Mouse (Mus musculus) adrenal gland, postnatal 10 days (tissue): ENCODE data around the gene Hoxb7. TPM values are rescaled to one million over a fixed set of nuclear protein-coding genes. Genes with fewer than 3 reads are reported as not detected.

ENCODE experiments used
- DNase-seq: peaks from one replicate; pipeline ENCODE4 v3.0.0; 2021; ENCODE audit warnings: mixed read lengths
- total RNA-seq, 2 experiments: library from RNA; stranded (reverse); gene quantifications; 2 replicates each; pipeline ENCODE4 v1.2.3; 2021

The Hoxb7 gene
- total RNA-seq, 2 experiments from 2014 or later = 27.3 to 27.7 TPM

DNA sequence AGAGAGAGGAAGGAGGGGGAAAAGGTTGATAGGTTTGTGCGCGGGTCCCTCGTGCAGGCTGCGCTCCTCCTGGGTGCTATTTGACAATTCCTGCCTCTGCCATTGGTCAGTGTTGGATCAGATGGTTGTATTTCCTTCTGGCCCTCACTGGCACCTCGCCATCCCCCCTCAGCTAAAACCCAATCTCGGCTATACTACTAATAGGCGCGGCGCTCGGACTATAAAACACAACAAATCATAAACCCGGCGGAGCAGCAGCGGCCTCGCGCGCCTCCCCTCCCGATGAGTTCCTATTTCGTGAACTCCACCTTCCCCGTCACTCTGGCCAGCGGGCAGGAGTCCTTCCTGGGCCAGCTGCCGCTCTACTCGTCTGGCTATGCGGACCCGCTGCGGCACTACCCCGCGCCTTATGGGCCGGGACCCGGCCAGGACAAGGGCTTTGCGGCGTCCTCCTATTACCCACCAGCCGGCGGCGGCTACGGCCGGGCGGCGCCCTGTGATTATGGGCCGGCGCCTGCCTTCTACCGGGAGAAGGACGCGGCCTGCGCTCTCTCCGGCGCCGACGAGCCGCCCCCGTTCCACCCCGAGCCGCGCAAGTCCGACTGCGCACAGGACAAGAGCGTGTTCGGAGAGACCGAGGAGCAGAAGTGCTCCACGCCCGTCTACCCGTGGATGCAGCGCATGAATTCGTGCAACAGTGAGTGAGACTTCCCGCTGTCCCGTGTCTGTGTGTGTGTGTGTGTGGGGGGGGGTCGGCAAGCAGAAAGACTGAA, 12.7 kb downstream of the Hoxb7 start:
- DNase-seq = peak; percentile 87

DNA sequence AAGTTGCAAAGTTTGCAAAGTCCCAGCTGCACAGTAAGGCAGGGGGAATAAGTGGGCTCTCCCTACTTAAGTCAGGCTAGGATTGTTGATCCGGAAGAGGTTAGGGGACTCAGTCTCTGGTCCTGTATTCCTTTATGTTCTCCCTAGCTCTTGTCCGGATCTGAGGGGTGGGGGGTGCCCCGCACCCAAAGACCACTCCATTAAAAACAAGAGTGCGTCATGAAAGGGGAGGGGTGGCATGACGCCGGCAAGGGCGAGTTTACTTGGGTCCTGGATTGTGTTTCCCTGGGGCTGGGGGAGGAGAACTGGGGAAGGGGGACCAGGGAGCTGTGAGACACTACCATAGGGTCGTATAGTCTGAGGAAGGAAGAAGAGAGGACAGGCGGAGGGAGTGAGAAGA, 13.4 kb downstream of the Hoxb7 start:
- no peak for DNase-seq

- DNase-seq = no peak
These were observed 14.1 kb downstream of the Hoxb7 start for GRCm38 (mm10) chr11:96300354-96301063.

DNA sequence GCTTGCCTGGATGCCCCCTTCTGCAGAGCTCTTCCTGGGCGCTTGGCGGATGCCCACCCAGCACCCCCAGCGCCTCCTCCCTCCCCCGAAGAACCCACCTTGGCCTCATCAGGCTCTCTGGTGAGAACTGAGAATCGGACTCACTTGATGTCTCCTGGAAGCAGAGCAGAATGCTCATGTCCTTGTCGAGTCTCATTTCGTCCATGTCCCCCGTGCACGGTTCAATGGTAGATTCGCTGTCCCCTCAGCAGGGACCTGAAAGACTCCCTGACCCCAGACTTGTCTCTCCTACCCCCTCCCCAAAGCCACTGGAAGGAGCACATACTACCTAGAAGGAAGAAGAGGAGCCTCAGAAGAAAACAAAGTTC, 14.6 kb downstream of the Hoxb7 start:
- DNase-seq = no peak

DNA sequence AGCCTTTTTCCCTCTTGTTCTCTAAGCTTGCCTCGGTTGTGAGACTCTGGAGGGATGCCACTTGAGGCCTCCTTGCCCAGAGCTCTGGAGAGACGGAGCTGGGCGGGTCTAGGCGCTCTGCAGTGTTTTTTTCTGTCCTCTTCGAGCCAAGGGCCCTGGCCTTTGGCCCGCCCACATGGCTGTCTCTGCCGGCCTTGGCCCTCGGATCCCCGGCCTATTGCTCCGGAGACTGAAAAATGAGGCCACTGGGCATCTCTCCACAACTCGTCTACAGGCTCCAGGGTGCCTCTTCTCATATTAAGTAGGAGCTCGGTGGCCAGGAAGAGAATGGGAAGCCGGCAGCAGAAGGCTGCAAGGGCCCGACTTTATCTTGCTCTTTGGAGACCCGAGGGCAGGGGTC, 15.4 kb downstream of the Hoxb7 start:
- DNase-seq = peak; percentile 91

GRCm38 (mm10) chr11:96302381-96303150, 16.1 kb downstream of the Hoxb7 start:
- no peak for DNase-seq

- peak; percentile 94 for DNase-seq
These were observed 17.0 kb downstream of the Hoxb7 start, which contains the start of gene Hoxb5 for GRCm38 (mm10) chr11:96303151-96304099. Hoxb5 (plus strand) TSS chr11:96303336.

DNA sequence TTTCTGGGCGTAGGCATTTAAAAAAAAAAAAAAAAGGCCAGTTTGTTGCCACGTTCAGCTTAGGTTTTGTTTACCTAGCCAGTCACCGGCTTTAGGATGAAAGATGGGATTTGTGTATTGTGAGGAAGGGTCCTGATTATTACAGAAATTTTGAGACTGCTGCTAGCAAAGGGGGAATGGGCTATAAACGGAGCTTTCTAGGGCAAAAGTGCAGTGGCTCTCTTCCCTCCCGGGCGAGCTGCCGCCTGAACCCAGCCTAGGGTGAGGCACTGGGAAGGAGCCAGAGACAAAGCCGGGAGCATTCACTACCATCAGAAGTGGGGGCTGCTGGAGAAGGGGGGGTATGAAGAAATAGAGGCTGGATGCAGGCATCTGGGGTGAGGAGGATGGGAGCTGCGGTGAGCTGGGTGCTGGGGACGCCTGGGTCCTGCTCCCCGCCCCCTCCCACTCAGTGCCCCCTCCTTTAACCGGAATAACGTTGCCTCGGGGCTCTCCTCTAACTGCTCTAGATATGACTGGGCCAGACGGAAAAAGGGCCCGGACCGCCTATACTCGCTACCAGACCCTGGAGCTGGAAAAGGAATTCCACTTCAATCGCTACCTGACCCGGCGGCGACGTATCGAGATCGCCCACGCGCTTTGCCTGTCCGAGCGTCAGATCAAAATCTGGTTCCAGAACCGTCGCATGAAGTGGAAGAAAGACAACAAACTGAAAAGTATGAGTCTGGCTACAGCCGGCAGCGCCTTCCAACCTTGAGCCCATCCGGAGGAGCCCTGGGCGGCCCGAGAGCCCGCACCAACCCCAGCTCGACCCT, 18.2 kb downstream of the Hoxb7 start:
- no peak for DNase-seq

- no peak for DNase-seq
These were observed 19.2 kb downstream of the Hoxb7 start for GRCm38 (mm10) chr11:96305505-96306182.

GRCm38 (mm10) chr11:96306183-96306907, 19.9 kb downstream of the Hoxb7 start:
- no peak for DNase-seq

GRCm38 (mm10) chr11:96306908-96307269, 20.5 kb downstream of the Hoxb7 start:
- no peak for DNase-seq

DNA sequence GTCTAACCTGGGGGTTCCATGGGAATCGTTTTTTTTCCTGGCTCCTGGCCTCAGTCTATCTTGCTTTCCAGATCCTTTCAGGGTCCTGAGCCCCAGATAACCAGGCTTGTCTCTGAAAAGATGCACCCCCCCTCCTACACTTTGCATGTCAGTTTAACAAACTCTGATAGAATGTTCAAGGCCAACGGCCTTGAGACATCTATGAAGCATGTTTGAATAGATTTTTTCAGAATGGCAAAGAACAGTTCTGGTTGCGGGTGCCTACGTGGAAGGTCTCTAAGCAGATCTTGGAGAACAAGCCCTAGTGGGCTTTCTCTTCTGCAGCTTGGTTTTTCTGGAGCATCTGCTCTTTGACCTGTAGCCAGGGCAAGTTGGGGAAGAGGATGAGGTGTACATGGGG, 22.3 kb downstream of the Hoxb7 start:
- no peak for DNase-seq

DNA sequence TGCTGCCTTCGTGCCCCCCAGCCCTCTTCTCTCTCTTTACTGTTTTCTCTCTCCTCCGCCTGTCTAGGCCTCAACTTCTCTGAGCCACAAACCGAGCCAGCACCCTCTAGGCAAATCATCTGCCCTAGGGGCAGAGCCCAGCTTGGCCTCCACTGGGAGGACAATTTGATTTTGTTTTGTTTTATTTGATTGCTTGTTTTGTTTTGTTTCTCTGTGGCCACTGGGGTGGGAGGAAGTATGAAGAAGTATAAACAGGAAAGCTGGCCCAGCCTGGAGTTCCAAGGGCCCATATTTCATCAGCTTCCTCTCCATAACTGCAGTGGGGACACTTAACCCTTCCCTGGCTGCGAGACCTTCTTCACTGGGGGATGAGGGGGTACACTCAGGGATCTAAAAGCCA, 22.9 kb downstream of the Hoxb7 start:
- DNase-seq = no peak

DNA sequence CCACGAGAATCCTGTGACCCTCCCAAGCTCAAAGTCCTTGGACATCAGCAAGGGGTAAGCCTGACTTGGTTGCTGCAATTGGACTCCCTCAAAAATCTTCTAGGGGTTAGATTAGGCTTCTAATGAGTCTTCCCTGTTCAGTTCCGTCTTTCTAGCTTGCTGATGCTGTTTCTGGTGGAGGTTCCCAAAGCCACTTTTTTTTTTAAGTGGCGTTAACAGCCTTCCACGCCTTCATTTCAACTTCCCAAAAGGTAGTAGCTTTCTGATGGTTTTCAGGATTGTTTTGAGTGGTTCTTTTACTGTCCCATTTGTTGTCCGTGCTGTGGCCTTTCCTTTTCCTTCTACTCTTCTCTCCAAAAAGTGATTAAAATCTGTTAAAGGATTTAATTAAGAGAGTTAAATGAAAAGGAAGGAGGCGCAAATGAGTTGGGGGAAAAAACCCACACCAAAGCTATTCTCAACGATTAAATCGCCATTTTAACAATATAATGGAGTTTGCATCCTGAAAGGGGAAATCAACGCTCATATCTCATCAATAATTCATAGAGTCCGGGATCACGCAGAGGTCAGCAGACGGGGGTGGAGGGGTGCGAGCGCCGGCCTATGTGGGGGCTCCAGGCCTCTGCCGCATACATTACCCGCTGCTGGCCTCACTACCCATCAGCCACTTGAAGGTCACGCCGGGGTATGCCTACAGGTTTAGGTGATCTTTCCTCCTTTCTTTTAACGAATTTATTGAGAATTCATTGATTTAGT, 23.9 kb downstream of the Hoxb7 start:
- no peak for DNase-seq

GRCm38 (mm10) chr11:96311097-96311496, 24.7 kb downstream of the Hoxb7 start:
- no peak for DNase-seq

- peak; percentile 81 for DNase-seq
These were observed 25.3 kb downstream of the Hoxb7 start for GRCm38 (mm10) chr11:96311520-96312417.

DNA sequence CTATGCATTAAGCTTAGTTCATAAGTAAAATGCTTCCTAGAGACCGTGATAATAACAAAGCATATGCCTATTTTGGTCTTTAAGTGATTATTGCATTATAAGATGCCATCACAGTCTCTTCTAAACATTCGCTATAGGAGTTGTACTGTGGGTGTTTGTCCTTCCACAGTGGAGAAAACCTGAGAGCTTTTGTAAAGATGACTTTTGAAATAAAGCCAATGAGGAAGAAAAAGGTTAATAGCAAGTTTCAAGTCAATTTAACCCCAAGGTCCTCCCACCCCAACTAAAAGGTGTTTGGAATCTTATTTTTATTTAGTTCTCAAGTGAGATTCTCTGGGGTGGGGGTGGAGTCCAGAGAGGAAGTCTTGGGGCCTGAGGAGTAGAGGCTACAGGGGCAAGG, 26.7 kb downstream of the Hoxb7 start:
- DNase-seq = no peak
